Mouse (Mus musculus) cerebellum, adult (tissue): Measurements from ENCODE around the gene Lta.

Experiments used
- ATAC-seq: cut with Nextera tagmentation; 2 replicates; pipeline ENCODE4 v1.9.2; 2017; ENCODE audit warnings: mild to moderate bottlenecking, moderate library complexity, mixed read lengths; ENCODE audit not compliant: insufficient number of reproducible peaks, low FRiP score, low TSS enrichment

The Lta gene

DNA sequence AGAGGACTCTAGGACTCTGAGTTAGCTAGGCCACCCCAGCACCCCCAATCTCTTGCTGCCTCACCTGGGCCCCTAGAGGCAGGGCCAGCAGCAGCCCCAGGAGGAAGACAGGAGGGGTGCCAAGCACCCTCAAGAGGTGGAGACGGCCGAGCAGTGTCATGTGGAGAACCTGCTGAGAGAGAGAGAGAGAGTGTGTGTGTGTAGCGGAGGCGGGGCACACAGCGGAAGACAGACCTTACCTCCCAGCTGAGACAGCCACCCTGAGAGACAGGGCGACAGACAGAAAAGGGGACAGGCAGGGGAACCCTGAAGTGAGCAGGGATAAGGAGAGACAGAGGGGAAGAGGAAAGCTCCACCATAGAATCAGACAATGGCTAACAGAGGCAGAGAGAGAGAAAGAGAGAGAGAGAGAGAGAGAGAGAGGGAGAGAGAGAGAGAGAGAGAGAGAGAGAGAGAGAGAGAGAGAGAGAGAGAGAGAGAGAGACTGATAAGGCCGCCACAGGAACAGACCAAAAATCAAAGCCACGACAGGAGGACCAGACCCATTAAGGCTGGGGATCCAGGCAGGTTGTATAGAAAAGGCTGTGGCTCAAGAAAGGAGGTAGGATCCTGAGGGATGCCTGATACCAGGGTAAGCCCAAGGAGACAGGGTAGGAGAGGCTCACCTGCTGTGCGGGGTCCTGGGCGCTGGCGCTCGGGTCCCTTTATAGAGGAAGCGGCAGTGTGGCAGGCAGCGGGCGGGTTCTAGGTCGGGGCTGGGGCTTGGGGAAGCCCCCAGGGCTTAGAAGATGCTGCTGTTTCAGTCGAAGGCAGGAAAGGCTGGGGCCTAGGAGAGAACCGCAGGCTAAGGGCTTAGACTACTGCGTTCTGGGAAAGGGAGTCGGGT, at the start of gene Lta:
Gene Lta (minus strand): TSS at position 858 of the 886 bp plus-strand sequence.
- no peak for ATAC-seq

DNA sequence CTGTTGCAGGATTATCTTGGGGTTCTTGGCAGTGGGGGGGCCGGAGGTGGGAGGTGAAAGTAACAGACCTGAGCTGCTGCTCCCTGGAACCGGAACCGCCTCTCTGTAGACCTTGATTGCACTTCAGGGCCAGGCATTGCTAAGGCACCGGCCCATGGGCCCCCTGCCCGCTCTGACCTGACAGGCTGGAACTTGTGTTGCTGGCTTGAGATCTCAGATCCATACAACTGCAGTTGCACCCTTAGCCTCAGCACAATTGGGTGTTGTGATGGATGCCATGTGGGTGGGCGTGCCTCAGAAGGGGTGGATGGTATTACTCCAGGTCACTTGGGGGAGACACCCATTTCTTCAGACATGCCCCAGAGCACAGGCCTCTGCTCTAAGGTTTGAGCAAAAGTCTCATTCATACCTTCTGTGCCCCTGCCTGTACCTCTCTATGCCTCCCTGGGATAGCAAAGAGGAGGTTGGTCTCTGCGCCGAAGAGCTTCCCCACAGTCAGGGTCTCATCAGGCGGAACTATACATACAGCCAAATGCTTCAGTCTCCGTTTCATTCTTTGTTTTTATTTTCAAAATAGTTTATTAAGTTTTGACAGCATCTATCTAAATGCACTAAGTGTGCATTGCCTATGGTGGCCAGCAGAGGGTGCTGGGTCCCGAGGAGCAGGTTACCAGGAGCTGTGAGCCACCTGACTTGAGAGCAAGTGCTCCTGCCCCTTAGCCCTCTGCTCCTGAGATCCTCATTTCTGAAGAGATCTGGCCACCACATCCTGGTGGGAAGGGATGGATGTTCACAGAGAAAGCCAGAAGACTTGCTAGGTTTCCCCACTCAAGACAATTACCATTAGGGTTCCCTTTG, 49.3 kb upstream of the Lta start:
- ATAC-seq: no peak

DNA sequence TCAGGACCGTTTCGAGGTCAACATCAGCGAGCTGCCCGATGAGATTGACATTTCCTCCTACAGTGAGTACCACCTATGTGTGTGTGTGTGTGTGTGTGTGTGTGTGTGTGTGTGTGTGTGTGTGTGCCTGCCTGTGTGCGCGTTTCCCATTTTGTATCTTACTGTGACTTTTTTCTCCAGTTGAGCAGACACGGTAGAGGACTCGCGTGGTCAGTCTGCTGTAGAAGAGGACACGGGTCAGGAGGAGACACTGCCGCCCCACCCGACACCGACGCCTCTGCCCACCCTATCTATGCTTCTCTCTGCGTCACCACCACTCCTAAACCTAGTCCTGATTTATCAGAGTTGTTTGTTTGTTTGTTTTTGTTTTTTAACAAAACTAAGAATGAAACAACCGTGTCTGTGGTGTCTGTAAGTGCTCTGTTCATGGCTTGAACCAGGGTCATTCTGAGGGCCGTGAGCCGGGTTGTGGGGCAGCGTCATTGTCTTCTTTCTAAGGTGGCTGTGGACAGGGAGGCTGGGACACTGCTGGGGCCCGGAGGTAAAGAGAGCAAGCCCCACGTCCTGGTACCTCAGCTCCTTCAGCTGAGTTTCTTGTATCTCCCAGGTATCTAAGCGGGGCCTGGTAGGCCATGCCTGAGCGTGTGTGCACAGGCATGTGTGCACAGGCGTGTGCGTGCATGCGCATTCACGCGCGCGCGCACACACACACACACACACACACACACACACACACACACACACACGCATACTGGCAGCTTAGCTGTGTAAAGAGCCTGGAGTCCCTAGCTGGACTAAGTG, 48.3 kb upstream of the Lta start:
- no peak for ATAC-seq

DNA sequence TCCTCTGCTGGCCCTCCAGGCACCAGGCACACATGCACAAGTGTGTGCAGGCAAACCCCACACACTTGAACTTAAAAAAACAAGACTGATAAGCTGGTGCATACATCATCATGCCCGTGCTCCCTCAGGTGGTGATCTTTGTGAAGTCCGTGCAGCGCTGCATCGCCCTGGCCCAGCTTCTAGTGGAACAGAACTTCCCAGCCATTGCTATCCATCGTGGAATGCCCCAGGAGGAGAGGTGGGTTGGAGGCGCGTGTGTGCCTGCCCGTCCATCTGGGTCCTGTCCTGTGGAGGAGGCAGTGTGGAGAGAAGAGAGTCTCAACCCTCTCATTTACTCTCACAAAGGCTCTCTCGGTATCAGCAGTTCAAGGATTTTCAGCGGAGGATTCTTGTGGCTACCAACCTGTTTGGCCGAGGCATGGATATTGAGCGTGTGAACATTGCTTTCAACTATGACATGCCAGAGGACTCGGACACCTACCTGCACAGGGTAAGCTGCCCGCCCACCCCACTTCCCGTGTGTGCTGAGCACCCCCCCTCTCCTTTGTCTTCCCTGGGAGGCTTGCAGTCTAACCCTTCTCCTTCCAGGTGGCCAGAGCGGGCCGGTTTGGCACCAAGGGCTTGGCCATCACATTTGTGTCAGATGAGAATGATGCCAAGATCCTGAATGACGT, 47.6 kb upstream of the Lta start:
- no peak for ATAC-seq

DNA sequence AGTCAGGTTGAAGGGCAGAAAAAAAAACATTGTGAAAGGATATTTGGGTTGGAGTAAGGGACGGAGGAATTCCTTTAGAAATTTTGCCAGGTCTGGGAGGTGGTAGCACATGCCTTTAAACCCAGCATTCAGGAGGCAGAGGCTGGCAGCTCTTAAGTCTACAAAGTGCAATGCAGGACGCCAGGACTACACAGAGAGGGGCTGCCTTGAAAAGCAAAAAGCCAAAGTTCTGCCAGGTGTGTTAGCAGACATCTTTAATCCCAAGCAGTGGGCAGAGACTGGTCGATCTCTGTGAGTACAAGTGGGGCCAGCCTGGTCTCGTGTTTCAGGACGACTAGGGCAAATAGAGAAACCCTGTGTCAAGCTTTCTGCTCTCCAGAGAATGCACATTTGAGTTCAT, 46.8 kb upstream of the Lta start:
- ATAC-seq: no peak

DNA sequence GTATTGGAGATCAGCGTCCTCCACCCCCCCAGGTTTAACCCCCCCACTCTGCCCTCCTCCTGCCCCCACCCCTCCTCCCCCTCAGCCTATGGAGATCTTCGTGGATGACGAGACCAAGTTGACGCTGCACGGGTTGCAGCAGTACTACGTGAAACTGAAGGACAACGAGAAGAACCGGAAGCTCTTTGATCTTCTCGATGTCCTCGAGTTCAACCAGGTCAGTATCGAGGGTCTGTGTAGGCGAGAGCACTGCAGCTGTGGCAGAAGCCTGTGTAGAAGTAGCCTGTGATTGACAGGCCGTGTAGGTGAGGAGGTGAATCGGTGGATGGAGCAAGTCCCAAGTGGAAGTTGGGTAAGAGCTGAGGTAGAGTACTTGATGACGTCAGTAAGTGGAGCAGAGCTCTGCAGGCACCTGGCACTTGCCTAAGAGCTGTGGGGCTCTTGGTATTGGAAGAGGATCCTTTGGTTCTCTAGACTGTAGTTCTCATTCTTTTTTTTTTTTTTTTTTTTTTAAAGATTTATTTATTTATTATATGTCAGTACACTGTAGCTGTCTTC, 46.1 kb upstream of the Lta start:
- ATAC-seq: no peak

DNA sequence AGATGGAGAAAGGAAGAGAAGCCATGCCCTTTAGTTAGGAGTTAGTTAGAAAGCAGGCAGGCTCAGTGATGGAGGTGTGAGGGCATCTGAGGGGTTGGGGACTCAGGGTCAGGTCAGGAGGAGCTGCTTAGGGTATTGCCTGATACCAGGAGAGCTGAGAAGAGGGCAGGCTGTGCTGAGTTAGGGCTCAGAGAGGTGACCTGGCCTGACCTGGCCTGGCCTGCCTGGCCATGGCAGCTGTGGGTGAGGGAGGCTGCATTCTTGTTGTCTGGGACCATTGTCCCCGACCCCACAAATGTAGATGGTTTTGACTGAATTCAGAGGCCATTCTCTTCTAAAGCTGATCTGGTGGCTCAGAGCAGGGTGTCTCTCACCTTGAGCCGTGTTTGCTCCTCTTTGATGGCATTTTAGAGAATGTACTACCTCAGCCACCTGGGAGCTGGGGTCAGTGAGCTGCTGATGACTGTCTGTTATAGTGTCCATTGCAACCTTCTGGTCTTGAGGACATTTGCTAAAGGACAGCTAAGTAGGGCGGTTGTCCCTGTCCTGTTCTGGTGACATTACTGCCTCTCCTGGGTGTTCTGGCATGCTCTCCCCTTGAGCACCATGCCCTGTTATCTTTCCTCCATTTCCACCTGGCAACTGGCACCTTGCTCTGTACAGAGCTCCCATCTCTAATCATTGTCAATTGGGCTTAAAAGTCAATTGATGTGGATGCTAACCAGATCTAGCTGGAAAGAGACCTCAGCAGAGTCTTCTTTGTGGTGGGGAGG, 45.4 kb upstream of the Lta start:
- no peak for ATAC-seq

DNA sequence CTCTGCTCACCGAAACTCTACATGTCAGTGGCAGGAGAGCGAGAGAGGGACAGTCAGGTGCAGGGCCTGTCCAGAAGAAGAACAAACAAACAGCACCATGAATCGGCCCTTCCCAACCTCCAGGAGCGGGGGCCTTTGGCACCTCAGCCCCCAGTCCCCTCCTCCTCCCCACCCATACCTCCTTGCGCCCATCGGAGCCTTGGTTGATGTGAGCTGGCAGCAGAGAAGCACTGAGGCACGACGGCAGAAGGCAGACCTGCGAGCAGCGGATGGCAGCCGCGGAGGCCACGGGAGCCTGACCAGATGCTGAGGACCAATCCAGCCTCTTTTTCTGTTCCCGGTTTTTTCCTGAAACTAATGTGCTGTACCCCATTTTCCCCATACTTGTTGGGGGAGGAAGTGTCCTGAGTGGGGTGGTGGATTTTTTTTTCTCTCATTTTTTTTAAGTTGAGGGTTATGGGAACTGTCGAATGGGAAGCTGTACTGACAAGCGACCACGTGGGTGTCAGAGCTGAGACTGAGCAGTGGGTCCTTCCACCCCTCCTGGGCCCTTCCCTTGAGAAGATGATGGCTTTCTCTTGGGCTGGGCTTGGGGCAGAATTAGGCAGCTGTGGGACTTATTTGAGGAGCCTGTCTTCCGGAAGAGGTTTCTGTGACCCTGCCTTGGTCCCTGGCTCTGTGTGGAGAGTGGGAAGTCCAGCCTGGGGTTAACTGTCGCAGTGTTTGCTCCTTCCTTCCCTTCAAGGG, 44.5 kb upstream of the Lta start:
- no peak for ATAC-seq

DNA sequence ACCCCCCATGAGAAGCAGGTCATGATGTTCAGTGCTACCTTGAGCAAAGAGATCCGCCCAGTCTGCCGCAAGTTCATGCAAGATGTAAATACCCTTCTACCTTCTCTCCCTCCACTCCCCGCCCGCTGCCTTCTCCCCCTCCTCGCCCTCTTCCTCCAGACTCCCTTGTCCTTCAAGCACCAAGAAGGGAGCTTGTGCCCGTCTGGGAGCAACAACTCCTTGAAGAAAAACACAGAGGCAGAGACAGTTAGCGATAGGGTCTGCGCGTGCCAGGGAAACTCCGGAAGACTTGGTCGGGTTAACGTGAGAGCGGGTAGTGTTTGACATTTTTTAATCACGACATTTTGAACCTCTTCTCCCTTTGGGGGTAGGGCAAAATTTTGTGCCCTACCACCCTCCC, 43.8 kb upstream of the Lta start:
- no peak for ATAC-seq

DNA sequence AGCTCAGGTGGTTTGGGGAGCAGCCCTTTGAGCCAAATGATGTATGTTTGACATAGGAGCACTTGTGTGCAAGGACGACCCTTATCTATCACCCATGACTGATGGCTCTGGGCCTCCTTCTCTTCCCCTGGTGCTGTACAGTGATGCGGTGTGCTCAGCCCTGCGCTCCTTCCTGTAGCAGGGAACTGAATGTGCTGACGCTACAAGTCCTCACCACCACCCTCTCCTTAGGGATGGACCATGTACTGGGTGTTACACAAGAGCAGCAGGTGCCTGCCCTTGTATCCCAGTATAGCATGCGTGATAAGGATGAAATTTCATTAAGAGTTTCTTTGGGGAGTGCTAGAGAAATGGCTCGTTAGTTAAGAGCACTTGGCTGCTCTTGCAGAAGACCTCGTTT, 42.0 kb upstream of the Lta start:
- ATAC-seq: no peak

DNA sequence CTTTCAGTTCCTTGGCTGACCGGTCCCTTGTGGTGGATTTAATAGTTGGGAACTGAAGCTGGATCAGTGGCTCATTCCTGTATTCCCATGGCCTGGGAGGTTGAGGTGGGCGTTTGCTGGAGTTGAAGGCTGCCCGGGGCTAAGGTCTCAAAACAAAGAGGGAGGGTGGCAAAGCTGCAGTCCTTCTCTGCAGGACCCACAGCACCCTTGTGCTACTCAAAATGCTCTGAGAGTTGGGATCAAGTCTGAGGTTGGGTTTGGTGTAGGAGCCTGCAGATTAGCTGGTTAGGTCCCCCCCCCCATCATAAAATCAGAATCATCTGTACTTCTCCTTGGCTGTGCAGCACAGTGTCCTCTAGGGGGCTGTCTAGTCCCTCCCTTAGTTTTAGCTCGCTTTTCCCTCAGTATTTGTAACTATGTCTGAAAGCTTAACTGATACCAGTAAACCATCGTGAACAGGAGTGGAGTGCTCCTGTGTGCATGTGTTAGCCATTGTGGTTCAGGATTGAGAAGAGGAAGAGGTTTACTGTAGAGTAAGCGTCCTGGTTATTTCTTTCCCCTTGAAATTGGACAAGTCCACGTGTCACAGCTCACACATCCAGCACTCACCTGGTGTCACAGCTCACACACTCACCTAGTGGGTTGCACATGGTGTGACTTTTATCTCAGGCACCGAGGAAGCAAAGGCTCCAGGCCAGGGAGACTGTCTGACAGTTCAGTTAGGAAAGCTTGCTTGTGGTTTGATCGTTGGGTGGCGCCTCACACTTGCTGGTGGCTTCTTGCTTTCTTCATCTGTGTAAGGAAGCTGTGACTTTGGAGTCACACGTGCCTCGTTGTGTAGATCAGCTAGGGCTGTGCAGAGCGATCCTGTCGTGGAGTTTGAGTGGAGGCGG, 40.8 kb upstream of the Lta start:
- ATAC-seq: no peak

DNA sequence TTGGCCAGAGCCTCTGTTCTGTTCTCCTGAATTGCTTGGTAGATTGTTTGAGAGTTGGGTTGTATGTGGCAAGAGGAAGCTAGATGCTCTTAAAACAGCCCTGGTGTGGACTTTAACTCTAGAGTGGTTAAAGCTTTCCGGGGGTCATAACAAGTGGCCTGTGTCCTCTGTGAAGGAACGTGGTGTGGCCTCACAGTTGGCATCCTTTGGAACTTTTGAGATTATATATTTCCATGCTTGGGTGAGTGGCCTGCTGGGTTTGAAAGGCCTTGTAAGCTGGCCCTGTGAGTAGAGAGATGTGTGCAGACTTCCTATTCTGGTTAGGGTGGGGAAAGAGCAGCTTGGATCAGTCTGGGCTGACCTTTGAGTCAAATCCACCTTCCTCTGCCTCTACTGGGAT, 39.8 kb upstream of the Lta start:
- ATAC-seq: no peak

DNA sequence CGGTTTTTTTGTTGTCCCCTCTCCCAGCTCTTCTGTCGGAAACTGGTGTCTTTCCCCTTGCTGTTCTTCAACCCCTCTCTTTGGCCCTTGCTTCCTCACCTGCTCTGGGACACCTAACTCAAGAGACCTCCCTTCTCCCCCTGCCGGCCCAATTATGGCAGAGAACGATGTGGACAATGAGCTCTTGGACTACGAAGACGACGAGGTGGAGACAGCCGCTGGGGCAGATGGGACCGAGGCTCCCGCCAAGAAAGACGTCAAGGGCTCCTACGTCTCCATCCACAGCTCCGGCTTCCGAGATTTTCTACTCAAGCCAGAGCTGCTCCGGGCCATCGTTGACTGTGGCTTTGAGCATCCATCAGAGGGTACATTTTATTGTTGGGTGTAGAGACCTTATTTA, 37.9 kb upstream of the Lta start:
- no peak for ATAC-seq

DNA sequence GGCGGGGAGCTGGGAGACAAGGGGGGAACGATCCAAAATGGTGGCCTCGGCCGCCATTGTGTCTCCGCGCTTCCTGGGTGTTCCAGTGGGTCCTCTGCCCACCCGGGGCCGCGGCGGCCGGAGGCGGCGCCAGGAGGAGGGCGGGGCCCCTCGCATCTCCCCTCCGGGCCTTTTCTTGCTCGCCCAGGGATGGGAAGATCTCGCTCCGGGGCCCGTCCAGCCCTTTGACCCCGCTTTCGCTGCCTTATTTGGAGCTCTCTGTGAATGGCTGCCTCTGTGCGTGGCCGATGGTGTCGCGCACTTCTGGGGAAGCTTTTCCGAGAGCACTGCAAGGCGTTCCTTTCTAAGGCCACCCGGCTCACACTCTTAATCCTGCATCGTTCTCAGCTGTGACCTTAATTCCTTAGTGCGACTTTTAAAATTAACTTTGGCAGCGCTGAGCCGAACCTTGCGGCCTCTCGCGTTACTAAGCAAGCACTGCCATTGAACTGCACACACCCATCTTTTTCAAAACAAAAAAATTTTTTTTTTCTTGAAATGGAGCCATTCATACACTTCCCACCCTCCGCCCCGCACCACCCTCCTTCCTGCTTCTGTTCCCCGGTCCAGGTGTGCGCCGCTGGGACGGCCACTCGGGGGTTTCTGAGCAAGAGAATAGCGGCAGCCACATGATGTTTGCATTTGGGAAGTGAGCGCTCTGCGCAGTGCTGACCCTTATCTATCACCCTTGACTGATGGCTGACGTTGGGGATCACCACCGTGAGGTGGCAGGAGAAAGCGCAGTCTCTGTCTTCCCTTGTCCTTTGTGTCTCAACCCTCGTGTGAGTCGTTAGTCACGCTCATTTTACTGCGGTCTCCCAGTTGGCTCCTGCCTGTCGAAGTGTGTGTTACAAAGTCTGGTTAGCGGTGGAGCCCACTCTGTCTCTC, 37.1 kb upstream of the Lta start:
- peak; percentile 26; the same call in 1 of the 2 replicates for ATAC-seq

DNA sequence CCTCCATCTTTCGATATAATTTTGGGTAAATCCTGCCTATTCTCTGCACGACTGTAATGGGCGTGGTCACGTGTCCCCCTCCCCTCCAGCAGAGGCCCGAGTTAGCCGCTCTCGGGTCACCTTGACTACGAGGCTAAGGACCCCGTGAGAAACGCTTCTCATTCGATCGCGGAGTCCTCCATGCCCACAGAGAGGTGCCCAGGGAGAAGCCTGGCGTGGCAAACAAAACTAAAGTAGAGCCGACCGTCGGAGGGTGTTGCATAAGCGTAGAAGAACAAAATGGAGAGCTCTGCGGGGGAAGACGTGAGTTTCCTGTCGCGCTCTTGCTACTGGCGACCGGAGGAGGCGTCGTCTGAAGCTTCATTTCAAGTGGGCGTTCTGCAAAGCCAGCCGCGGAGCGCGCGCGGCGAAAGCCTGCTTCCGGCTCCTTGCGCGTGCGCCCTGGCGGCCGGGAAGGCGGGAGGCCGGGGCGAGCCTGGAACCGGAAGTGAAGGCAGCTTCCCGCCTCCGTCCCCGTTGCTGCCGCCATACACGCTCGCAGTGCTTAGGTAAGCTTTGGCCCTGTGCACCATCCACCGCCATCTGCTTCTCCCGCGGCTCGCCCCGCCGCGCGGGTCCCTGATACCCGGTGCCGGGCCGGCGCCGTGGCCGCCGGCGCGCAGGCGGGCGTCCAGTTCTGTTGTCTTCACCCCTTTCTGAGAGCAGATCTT, 36.3 kb upstream of the Lta start, which contains the start of gene Ddx39b:
Gene Ddx39b (plus strand): TSS at position 442 of the 710 bp plus-strand sequence.
- peak; percentile 78; the same call in 1 of the 2 replicates for ATAC-seq
